Mouse (Mus musculus) forebrain, embryonic 13.5 days (tissue): ENCODE data around the gene Itgb3. TPM values are rescaled to one million over a fixed set of nuclear protein-coding genes. Genes with fewer than 3 reads are reported as not detected.

Source experiments
- ATAC-seq: fragments of 200-750 bp; cut with Nextera tagmentation; 2 replicates; pipeline ENCODE4 v1.8.0; 2017
- H3K27ac ChIP-seq: fragments of 300-500 bp; sonication (generic); 2 replicates; pipeline ENCODE4 v1.5.1; 2015; ENCODE audit warnings: inconsistent platforms, mild to moderate bottlenecking, moderate library complexity
- H3K27me3 ChIP-seq: fragments of 300-500 bp; sonication (generic); 2 replicates; pipeline ENCODE4 v1.6.1; 2015; ENCODE audit warnings: mild to moderate bottlenecking, inconsistent platforms
- H3K36me3 ChIP-seq: fragments of 300-500 bp; sonication (generic); 2 replicates; pipeline ENCODE4 v1.6.1; 2015; ENCODE audit warnings: mild to moderate bottlenecking, inconsistent platforms; ENCODE audit not compliant: poor library complexity, severe bottlenecking
- H3K4me1 ChIP-seq: fragments of 300-500 bp; sonication (generic); 2 replicates; pipeline ENCODE4 v1.6.1; 2015; ENCODE audit warnings: inconsistent platforms
- H3K4me2 ChIP-seq: fragments of 300-500 bp; sonication (generic); 2 replicates; pipeline ENCODE4 v1.6.1; 2015; ENCODE audit warnings: inconsistent platforms, mild to moderate bottlenecking, moderate library complexity
- H3K4me3 ChIP-seq: fragments of 300-500 bp; sonication (generic); 2 replicates; pipeline ENCODE4 v1.5.1; 2015; ENCODE audit warnings: mild to moderate bottlenecking, inconsistent platforms
- H3K9ac ChIP-seq: fragments of 300-500 bp; sonication (generic); 2 replicates; pipeline ENCODE4 v1.6.1; 2015; ENCODE audit warnings: mild to moderate bottlenecking, inconsistent platforms
- H3K9me3 ChIP-seq: fragments of 300-500 bp; sonication (generic); replicated peaks from 2 replicates; pipeline ENCODE4 v1.6.1; 2016; ENCODE audit warnings: inconsistent platforms
- WGBS: fragments of 180-500 bp; shearing (Covaris S2); methylation state at CpG from one replicate; pipeline ENCODE4 v1.1.7; 2015; 5-methylcytosine and 5-hydroxymethylcytosine counted together
- polyA plus RNA-seq: library from polyadenylated mRNA; unstranded; fragments of >200 nt; fragmentation: Nextera tagmentation; extraction: Ambion mirVana; gene quantifications from 2 replicates; pipeline ENCODE4 v1.2.1, GENCODE M21; 2015

Gene Itgb3
- polyA plus RNA-seq, 1 experiment from 2014 or later, result 0.43 TPM

DNA sequence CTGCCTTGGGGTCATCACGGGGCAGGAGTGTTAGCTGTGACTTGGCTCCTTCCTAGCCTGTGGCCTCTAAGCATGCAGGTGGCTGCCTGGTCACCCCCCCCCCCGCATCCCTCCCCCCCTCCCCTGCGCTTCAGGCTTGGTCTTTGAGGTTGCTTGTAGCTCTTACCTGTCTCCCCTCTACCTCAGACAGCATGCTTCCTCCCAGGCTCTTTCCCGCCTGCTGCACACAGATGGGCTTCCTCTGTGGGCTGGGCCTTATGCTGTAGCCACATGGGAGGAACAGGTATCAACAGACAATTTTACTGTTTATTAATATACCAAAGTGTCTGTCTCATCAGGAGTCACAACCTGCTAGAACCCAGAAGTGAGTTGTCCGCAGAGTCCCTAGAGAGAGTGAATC, 38.8 kb downstream of the Itgb3 start:
- Histone ChIP-seq H3K9me3 (no peaks in the 10 kb centered on the region), H3K36me3 (no peaks in the 10 kb centered on the region), H3K27me3 (no peaks in the 10 kb centered on the region), H3K4me3 (no peak overlapping the region), H3K9ac (no peak overlapping the region), H3K27ac (no peak overlapping the region), H3K4me1 (no peaks in the 10 kb centered on the region), H3K4me2 (no peak overlapping the region)
- WGBS, result 84% methylated on average over 5 of the region's 5 CpGs
- ATAC-seq, result no peak

DNA sequence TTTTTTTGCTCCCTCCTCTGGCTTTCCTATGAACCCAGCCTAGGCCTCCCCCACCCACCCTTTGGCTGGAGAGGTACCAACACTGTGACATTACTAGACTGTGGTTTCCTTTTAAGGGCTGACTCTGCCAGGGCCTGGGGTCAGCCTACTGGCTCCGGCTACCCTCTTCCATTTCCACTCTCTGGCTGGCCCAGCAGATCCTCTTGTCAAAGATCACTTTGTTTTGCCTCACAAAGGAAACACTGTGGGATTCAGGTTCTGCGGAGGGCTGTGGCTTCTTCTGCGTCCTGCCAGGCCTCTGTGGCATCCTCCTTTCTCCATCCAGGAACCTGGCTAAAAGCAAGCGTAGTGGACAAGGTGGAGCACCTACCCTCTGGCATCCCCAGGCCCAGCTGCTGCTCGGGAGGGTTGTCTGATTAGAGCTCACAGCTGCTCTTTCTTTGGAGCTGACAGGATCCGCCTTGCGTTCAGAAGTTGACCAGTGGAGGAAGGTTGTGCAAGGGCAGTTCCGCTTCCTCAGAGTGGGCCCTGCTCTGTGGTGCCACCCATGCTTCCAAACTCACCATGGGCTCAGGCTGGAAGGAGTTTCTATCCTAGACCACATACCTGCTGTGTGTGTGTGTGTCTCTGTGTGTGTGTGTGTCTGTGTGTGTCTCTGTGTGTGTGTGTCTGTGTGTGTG, 39.5 kb downstream of the Itgb3 start:
- no peaks in the 10 kb centered on the region for H3K36me3 ChIP-seq
- H3K4me1 ChIP-seq, result no peaks in the 10 kb centered on the region
- no peak for ATAC-seq
- H3K4me3 ChIP-seq, result no peak overlapping the region
- 63% methylated on average over 8 of the region's 8 CpGs for WGBS
- H3K9me3 ChIP-seq, result no peaks in the 10 kb centered on the region
- H3K4me2 ChIP-seq, result no peak overlapping the region
- H3K27ac ChIP-seq, result no peak overlapping the region
- H3K9ac ChIP-seq, result no peak overlapping the region
- no peaks in the 10 kb centered on the region for H3K27me3 ChIP-seq

DNA sequence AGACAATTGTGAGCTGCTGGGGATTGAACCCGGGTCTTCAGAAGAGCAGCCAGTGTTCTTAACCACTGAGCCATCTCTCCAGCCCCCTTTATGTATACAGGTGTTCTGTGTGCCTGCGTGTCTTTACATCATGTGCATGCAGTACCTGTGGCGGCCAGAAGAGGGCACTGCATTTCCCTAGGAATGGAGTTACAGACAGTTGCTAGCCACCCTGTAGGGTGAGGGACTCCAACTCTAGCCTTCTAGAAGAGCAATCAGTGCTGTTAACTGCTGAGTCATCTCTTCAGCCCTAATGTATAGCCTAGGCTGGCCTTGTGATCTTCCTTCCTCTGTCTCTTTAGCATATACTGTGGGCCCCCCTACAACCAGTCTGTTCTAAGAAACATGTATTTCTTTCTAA, 40.8 kb downstream of the Itgb3 start:
- no peaks in the 10 kb centered on the region for H3K9me3 ChIP-seq
- H3K4me1 ChIP-seq, result no peaks in the 10 kb centered on the region
- WGBS, result 66% methylated on average over 3 of the region's 3 CpGs
- no peak for ATAC-seq
- H3K27me3 ChIP-seq, result no peaks in the 10 kb centered on the region
- H3K4me3 ChIP-seq, result no peak overlapping the region
- no peaks in the 10 kb centered on the region for H3K36me3 ChIP-seq
- H3K27ac ChIP-seq, result no peak overlapping the region
- no peak overlapping the region for H3K9ac ChIP-seq
- H3K4me2 ChIP-seq, result no peak overlapping the region

DNA sequence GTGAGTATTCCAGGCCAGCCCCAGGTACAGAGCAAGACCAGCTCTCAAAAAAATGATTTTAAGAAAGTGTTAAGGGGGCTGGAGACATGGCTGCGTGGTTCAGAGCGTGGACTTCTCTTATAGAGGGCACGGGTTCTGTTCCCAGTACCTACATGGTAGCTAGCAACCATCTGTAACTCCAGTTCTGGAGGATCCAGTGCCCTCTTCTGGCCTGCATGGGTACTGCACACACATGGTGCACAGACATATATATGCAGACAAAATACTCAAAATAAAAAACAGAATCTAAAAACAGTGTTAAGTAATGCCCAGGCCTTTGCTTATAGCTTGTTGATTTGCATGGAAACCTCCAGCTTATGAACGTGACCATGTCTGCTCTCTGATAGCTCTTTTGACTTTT, 52.8 kb downstream of the Itgb3 start:
- Histone ChIP-seq H3K27me3 (no peaks in the 10 kb centered on the region), H3K9me3 (no peaks in the 10 kb centered on the region), H3K4me2 (no peak overlapping the region), H3K4me3 (no peak overlapping the region), H3K4me1 (no peaks in the 10 kb centered on the region), H3K27ac (no peak overlapping the region), H3K9ac (no peak overlapping the region), H3K36me3 (no peaks in the 10 kb centered on the region)
- ATAC-seq, result no peak
- whole genome bisulfite sequencing, result 94% methylated on average over 4 of the region's 4 CpGs

DNA sequence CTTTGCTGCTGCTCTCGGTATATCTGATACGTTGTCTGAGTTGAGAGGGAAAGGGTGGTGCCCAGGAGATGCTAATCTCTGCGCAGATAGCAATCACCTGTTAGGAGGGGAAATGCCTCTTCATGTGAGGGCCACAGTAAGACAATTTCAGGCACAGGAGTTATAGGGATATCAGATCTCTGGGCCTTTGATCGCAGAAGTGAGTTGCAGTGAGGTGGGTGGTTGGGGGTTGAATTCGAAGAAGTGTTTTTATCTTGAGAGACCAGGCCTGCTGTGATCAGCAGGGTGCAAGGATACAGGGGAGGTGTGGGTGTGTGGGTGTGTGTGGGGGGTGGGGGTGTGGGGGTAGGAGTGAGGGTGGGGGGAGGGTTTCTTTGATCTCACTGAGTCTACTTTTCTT, 53.3 kb downstream of the Itgb3 start:
- no peak overlapping the region for H3K4me3 ChIP-seq
- H3K27me3 ChIP-seq, result no peaks in the 10 kb centered on the region
- H3K4me2 ChIP-seq, result no peak overlapping the region
- no peaks in the 10 kb centered on the region for H3K9me3 ChIP-seq
- H3K36me3 ChIP-seq, result no peaks in the 10 kb centered on the region
- WGBS, result 92% methylated on average over 5 of the region's 5 CpGs
- ATAC-seq, result no peak
- H3K9ac ChIP-seq, result no peak overlapping the region
- H3K4me1 ChIP-seq, result no peaks in the 10 kb centered on the region
- no peak overlapping the region for H3K27ac ChIP-seq

DNA sequence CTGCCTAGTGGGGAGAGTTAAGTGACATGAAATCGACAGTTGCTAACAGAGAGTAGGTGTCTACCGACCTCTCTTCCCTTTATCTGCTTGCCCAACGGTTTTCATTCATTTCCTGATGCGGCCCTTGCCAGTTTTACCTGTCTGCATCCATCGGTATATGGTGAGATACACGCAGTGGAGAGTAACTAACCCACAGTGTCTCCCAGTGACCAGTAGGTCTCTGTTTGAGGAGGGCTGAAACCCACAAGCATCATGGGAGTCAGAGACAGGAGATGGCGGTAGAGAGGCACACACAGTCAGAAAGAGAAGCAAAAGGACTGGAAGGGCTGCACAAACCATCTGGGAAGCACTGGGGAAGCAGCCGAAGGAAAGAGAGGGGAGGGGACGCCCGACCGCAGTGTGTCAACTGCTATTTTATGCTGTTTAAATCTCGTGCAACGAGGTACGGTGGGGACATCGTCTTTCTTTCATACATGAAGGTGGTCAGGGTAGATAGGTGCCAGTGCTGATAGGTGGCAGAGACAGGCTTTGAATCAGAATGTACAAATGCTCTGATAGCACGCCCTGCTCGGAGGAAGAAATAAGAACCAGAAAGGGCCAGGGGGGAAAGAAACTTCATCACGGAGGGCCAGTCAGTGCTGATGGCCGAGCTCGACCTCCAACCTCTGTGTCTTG, 53.9 kb downstream of the Itgb3 start:
- Histone ChIP-seq H3K27me3 (no peaks in the 10 kb centered on the region), H3K4me1 (no peaks in the 10 kb centered on the region), H3K9me3 (no peaks in the 10 kb centered on the region), H3K4me2 (no peak overlapping the region), H3K27ac (no peak overlapping the region), H3K36me3 (no peaks in the 10 kb centered on the region), H3K9ac (no peak overlapping the region), H3K4me3 (no peak overlapping the region)
- ATAC-seq, result no peak
- 82% methylated on average over 20 of the region's 20 CpGs for WGBS

DNA sequence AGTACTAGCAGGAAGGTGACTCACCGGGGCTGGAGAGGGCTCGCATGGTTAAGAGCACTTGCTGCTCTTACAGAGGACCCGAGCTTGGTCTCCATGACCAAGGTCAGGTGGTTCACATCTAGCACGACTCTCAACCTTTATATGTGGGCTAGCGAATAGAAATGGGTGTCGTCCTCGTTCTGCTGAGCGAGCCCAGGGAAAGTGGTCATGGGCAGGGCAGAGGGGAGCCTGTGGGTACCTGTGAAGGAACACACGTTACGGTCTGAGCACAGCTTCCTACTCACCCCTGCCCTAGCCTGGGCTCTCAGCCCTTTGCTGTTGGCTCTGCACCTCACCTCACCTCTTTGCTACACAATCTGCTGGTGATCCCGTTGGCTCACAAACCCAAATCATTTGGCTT, 54.8 kb downstream of the Itgb3 start:
- H3K9ac ChIP-seq, result no peak overlapping the region
- 94% methylated on average over 11 of the region's 11 CpGs for WGBS
- H3K4me3 ChIP-seq, result no peak overlapping the region
- H3K4me2 ChIP-seq, result no peak overlapping the region
- H3K4me1 ChIP-seq, result no peaks in the 10 kb centered on the region
- no peaks in the 10 kb centered on the region for H3K36me3 ChIP-seq
- ATAC-seq, result no peak
- no peaks in the 10 kb centered on the region for H3K9me3 ChIP-seq
- H3K27me3 ChIP-seq, result no peaks in the 10 kb centered on the region
- no peak overlapping the region for H3K27ac ChIP-seq

DNA sequence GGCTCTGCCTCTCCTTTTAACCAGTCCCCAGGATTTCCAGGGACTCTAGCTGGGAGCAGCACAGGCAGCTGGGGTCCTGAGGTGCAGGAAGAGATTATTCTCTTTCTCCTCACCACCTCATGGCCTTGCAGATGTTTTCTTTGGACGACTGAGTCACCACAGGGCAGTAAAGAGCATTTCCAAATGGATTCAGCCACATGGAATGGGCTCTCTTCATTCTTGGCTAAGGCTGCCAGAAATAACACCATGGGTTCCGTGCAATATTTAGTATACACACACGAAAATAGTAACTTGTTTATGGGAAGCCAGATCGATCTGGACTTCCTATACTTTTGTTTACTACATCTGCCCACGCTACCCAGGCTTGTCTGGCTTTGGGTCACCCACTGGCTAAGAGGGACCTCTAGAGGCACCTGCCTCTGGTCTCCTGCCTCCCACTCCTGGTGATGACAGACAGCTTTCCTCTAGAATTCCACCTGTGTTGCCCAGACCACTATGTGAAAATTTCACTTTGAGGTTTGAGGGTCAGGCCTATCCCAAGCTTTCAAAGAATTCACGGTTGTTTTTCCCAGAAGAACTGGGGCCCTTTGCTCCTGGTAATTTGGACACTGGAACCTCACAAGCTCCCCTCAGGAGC, 55.6 kb downstream of the Itgb3 start:
- no peak for ATAC-seq
- 81% methylated on average over 6 of the region's 6 CpGs for WGBS
- H3K36me3 ChIP-seq, result no peaks in the 10 kb centered on the region
- H3K4me2 ChIP-seq, result no peak overlapping the region
- no peak overlapping the region for H3K4me3 ChIP-seq
- H3K9me3 ChIP-seq, result no peaks in the 10 kb centered on the region
- H3K4me1 ChIP-seq, result no peaks in the 10 kb centered on the region
- H3K27ac ChIP-seq, result no peak overlapping the region
- no peak overlapping the region for H3K9ac ChIP-seq
- no peaks in the 10 kb centered on the region for H3K27me3 ChIP-seq

DNA sequence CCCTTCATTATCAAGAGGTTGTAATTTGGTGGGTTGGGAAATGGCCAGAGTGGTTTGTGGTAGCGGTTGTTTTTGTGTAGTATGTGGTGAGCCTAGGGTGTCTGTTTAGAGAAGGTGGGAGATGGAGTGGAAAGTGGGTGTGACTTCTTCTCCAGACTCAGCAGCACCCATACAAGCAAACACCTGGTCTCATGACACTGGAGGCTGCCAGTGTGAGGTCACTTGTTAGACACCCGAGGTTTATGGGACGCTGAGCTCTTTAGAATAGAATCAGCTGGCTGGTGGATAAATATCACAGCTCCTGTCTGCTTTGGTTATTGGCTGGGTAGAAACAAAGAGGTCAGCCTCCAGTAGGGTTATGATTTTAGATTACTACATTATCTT, 56.1 kb downstream of the Itgb3 start:
- WGBS, result 85% methylated on average over 3 of the region's 3 CpGs
- no peak overlapping the region for H3K9ac ChIP-seq

DNA sequence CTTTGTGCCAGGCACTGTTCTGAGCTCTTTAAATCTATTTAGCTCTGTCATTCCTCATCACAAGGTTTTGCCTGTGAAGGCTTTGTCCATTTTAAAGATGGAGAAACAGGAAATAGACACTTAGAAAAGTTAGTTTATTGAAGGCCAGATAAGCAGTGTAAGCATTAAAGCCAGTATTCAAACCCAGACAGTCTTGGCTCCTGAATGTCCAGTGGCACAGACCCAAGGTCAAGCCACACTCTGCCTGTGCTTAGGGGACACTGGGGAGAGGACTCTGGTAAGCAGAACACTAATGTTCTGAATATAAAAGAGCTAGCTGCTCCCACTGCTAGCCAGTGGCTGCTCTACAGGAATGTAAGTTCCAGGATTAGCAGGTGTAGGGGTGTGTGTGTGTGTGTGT, 56.6 kb downstream of the Itgb3 start:
- no peak for ATAC-seq
- no peaks in the 10 kb centered on the region for H3K9me3 ChIP-seq
- no peaks in the 10 kb centered on the region for H3K27me3 ChIP-seq
- H3K4me1 ChIP-seq, result no peaks in the 10 kb centered on the region
- H3K9ac ChIP-seq, result no peak overlapping the region
- no peak overlapping the region for H3K27ac ChIP-seq
- H3K36me3 ChIP-seq, result no peaks in the 10 kb centered on the region
- no peak overlapping the region for H3K4me3 ChIP-seq
- no peak overlapping the region for H3K4me2 ChIP-seq

More for the DNA sequence above, 56.1 kb downstream of the Itgb3 start:
- Histone ChIP-seq H3K9me3 (no peaks in the 10 kb centered on the region), H3K4me3 (no peak overlapping the region), H3K4me2 (no peak overlapping the region), H3K27me3 (no peaks in the 10 kb centered on the region), H3K36me3 (no peaks in the 10 kb centered on the region), H3K27ac (no peak overlapping the region), H3K4me1 (no peaks in the 10 kb centered on the region)
- no peak for ATAC-seq

DNA sequence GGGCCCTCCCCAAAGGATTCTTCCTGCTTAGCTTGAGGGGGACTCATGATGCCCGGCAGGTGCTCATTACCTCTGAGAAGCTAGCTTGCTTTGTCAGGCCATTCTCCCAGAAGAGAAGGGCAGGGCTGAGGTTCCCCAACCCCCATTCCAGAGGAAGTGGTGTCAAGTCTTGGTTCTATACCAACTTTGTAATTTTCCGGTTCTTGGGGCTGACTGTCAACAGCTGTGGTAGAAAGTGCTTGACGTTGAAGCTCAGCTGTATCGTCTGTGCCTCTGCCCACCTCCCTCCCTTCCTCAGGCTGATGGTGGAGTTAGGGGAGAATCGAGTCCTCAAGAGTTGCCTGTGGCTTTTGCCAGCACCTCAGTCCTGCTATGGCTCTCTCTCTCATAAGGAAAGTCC, 59.6 kb downstream of the Itgb3 start:
- Histone ChIP-seq H3K9me3 (no peaks in the 10 kb centered on the region), H3K36me3 (no peaks in the 10 kb centered on the region), H3K27ac (no peak overlapping the region), H3K4me3 (no peak overlapping the region), H3K9ac (no peak overlapping the region), H3K4me2 (no peak overlapping the region), H3K4me1 (no peaks in the 10 kb centered on the region), H3K27me3 (no peaks in the 10 kb centered on the region)
- no peak for ATAC-seq
- WGBS, result 77% methylated on average over 5 of the region's 5 CpGs

DNA sequence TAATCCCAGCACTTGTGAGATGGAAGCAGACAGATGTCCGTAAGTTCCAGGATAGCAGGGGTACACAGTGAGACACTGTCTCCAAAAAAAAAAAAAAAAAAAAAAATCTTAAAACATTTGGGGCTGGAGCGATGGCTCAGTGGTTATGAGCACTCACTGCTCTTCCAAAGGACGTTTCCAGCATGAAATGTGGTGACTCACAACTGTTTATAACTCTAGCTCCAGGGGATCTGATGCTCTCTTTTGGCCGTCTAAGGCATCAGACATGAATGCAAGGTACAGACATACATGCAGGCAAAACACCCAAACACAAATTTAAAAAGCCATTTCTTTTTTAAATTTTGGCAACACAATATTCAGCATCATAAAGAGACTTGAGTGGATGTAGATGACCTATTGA, 65.6 kb downstream of the Itgb3 start:
- H3K4me1 ChIP-seq, result no peaks in the 10 kb centered on the region
- no peak overlapping the region for H3K4me3 ChIP-seq
- no peaks in the 10 kb centered on the region for H3K9me3 ChIP-seq
- H3K27me3 ChIP-seq, result no peaks in the 10 kb centered on the region
- no peaks in the 10 kb centered on the region for H3K36me3 ChIP-seq
- 85% methylated on average over 4 of the region's 4 CpGs for WGBS
- ATAC-seq, result no peak
- no peak overlapping the region for H3K27ac ChIP-seq
- H3K4me2 ChIP-seq, result no peak overlapping the region
- H3K9ac ChIP-seq, result no peak overlapping the region

DNA sequence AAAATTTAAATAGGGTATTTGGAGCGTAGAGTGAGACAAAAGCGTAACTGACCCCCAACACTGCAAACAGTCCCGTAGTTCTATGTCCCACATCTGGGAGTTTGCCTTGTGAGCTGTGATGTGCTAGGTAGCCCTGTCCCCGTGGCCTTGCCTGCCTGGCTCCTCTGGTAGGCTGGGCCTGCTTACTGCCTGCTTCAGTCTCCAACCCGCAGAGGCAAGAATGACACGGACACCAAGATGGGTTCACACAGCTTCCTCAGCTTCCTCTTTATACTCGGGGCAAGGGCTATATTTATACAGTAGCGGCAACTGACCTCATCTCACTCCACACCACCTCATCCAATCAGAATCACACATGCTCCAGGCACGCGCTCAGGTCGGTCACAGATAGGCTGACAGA, 67.0 kb downstream of the Itgb3 start:
- Histone ChIP-seq H3K36me3 (no peaks in the 10 kb centered on the region), H3K4me3 (no peak overlapping the region), H3K27ac (no peak overlapping the region), H3K4me1 (no peaks in the 10 kb centered on the region), H3K9me3 (no peaks in the 10 kb centered on the region), H3K9ac (no peak overlapping the region), H3K27me3 (no peaks in the 10 kb centered on the region), H3K4me2 (no peak overlapping the region)
- ATAC-seq, result no peak
- 93% methylated on average over 11 of the region's 11 CpGs for WGBS
